Mouse (Mus musculus) ES-E14 (cell line): ENCODE measurements at regions not wholly inside any gene's neighbourhood (a gene's known extent, or its start where the extent isn't known, plus 50 kb on each side); places are given as distances from the start of the nearest gene placed in this dataset.

Experiments used
- DNase-seq: peaks from one replicate; pipeline ENCODE4 v3.0.0-alpha.2; 2013; ENCODE audit warnings: low read depth, low spot score
- H3K27ac ChIP-seq: 2 replicates; pipeline ENCODE4 v1.5.1; 2012; ENCODE audit warnings: low read depth, mild to moderate bottlenecking, low read length, moderate library complexity, mixed read lengths; ENCODE audit not compliant: poor library complexity, insufficient read depth, severe bottlenecking
- H3K36me3 ChIP-seq: 2 replicates; pipeline ENCODE4 v1.6.1; 2012; ENCODE audit warnings: mild to moderate bottlenecking, low read length, moderate library complexity, mixed read lengths; ENCODE audit not compliant: control insufficient read depth, poor library complexity, insufficient read depth, severe bottlenecking
- H3K4me1 ChIP-seq, 2 experiments: fragments of 150-350 bp in 1 of 2; sonication (generic) in 1 of 2; 2 replicates each; pipeline ENCODE4 v1.6.1; 2012; ENCODE audit warnings: low read length in 2 of 2, mild to moderate bottlenecking in 1 of 2, mixed read lengths in 1 of 2; ENCODE audit not compliant: control insufficient read depth in 2 of 2, insufficient read depth in 2 of 2, poor library complexity in 1 of 2
- H3K4me3 ChIP-seq, 2 experiments: fragments of 150-350 bp in 1 of 2; sonication (generic) in 1 of 2; 2 replicates each; pipeline ENCODE4 v1.5.1; 2012; ENCODE audit warnings: low read length in 2 of 2, low read depth in 1 of 2, mild to moderate bottlenecking in 1 of 2, mixed read lengths in 1 of 2; ENCODE audit not compliant: insufficient read depth in 1 of 2, poor library complexity in 1 of 2, severe bottlenecking in 1 of 2
- H3K9ac ChIP-seq: 2 replicates; pipeline ENCODE4 v1.6.1; 2012; ENCODE audit warnings: low read depth, mild to moderate bottlenecking, low read length, mixed read lengths; ENCODE audit not compliant: poor library complexity, insufficient read depth, severe bottlenecking
- H3K9me3 ChIP-seq: fragments of 150-350 bp; sonication (generic); 2 replicates; pipeline ENCODE4 v1.6.1; 2012; ENCODE audit warnings: low read depth, mild to moderate bottlenecking, low read length; ENCODE audit not compliant: control insufficient read depth, insufficient read depth
- CHD2 ChIP-seq: IDR thresholded peaks from 2 replicates; pipeline ENCODE4 v1.6.1; 2014; ENCODE audit warnings: mild to moderate bottlenecking, low read depth, low read length, inconsistent platforms
- HCFC1 ChIP-seq: IDR thresholded peaks from 2 replicates; pipeline ENCODE4 v1.6.1; 2012; ENCODE audit warnings: low read length, inconsistent platforms, borderline replicate concordance; ENCODE audit not compliant: insufficient read depth
- MAFK ChIP-seq: IDR thresholded peaks from 2 replicates; pipeline ENCODE4 v1.6.1; 2014; ENCODE audit warnings: mild to moderate bottlenecking, low read depth, low read length, inconsistent platforms; ENCODE audit not compliant: insufficient read depth
- ZC3H11A ChIP-seq: IDR thresholded peaks from 2 replicates; pipeline ENCODE4 v1.6.1; 2012; ENCODE audit warnings: low read depth, mild to moderate bottlenecking, inconsistent platforms, low read length, borderline replicate concordance
- ZNF384 ChIP-seq: IDR thresholded peaks from 2 replicates; pipeline ENCODE4 v1.6.1; 2012; ENCODE audit warnings: low read depth, low read length, inconsistent platforms
- in situ Hi-C, 2 experiments: fragments of 600-800 bp; cut with MboI; formaldehyde crosslinking; loops; one replicate each; pipeline ENCODE4 v1.15.1; 2025; ENCODE audit warnings: low sequenced_read_pairs in 2 of 2, inconsistent platforms in 1 of 2; ENCODE audit not compliant: unreplicated experiment in 2 of 2

DNA sequence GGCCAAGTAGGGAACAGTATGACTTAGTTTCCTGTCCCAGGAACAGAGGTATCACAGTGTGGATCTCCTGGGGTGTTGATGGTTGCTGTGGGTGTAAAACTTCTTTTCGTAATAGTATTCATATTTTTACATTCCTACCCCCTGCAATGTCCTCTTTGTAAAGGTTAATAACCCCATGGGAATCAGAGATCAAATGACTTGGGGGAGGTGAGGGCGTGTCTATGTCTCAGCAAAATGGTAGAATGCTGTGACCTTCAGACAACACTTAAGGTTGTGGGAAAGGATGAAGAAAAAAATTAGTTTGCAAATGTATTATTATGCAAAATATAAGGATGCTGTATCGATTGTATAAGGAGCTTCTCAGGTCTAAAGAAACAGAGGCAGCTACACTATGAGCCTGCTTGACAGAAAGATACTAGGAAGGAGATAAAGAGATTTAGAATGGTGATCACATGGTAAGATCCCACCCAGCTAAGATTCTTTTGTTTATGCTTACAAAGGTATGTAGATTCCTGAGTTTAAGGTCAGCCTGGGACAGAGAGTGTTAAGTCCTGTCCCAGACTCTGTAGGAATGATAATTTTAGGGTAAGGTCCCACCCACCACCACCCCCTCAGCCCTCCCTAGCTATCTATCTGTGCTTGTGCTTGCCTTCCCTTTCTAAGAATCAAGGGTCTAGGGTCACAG is 913.8 kb downstream of the Tbl1xr1 start:
- Histone ChIP-seq H3K9me3 (no peaks in the 10 kb centered on the region), H3K4me3 (no peak overlapping the region), H3K27ac (no peak overlapping the region; the same call in 1 of the 2 replicates), H3K9ac (no peak overlapping the region), H3K36me3 (no peaks in the 10 kb centered on the region), H3K4me1 (peaks cover 1 to 6% of the 10 kb centered on the region in 2 experiments; a peak in 1 of 4 replicates)
- TF ChIP-seq HCFC1: no peak
- TF ChIP-seq CHD2: no peak
- TF ChIP-seq MAFK: peak; percentile 49; the same call in 1 of the 2 replicates
- in situ Hi-C loops: no loop called here
- DNase-seq: peak; percentile 40

DNA sequence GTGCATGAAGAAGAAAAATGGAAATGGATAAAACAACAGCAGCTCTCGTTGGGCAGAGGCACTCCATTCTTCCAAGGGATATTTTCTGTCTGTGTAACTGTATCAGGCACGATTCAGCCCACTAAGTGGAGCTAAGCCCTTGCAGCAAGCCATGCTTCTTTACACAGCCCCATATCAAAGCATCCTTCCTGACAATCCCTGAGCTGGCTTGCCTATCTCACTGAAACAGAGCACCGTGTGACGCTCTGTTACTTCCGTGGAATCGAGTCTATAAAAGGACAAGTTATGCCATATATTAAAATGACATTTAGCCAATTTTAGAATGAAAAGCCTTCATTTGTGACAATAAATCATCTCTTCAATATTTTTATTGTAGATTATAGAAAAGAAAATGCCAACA is 918.8 kb downstream of the Tbl1xr1 start:
- no peak for DNase-seq
- Histone ChIP-seq H3K4me1 (peaks cover 1 to 3% of the 10 kb centered on the region in 2 experiments; a peak in 1 of 4 replicates), H3K9me3 (no peaks in the 10 kb centered on the region), H3K27ac (no peak overlapping the region), H3K4me3 (no peak overlapping the region), H3K36me3 (no peaks in the 10 kb centered on the region), H3K9ac (no peak overlapping the region)
- TF ChIP-seq MAFK (no peak), HCFC1 (no peak), CHD2 (no peak), ZC3H11A (no peak), ZNF384 (no peak)
- in situ Hi-C loops: no loop called here

DNA sequence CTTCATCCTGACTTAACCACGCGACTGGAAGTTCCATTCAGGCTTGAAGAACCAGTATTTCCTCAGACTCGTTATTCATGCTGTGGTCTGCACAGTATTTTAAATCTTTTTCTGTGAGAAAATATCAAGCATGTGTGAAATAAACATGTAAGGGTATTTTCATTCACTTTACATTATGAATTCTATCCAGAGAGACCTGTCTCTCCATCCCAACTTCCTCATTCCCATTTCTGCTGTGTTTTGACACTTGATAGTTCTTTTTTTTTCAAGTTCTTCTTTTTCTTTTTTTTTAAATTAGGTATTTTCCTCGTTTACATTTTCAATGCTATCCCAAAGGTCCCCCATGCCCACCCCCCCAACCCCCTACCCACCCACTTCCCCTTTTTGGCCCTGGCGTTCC is 919.4 kb downstream of the Tbl1xr1 start:
- in situ Hi-C loops: no loop called here
- no peak overlapping the region for H3K9ac ChIP-seq

DNA sequence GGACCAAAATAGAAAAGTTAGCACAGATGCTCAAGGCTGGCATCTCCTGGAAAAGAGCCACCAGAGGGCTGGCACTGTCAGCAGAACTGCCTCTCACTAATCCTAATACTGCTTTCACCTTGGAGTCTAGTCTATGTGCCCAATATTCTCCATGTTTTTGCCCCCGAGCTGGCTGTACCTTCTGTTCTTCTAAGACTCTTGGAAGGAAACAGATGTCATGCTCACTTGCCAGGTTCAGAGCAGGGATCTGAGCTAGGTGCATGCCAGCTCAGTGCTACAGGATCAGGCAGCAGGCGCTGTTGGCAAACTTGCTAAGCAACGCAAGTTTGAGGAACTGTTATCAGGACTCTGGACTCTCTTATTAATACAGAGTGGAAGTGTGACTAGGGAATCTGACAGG is 924.6 kb downstream of the Tbl1xr1 start:
- H3K36me3 ChIP-seq: no peaks in the 10 kb centered on the region
- no peak overlapping the region for H3K4me3 ChIP-seq
- in situ Hi-C loops: no loop called here
- no peak overlapping the region for H3K27ac ChIP-seq
- H3K4me1 ChIP-seq: no peaks in the 10 kb centered on the region
- no peak overlapping the region for H3K9ac ChIP-seq
- no peak for DNase-seq
- TF ChIP-seq ZNF384 (no peak), ZC3H11A (no peak), CHD2 (no peak), MAFK (no peak), HCFC1 (no peak)
- H3K9me3 ChIP-seq: no peaks in the 10 kb centered on the region

More for the DNA sequence above, 919.4 kb downstream of the Tbl1xr1 start:
- Histone ChIP-seq H3K9me3 (no peaks in the 10 kb centered on the region), H3K4me3 (no peak overlapping the region), H3K4me1 (peaks cover 0 to under 1% of the 10 kb centered on the region in 2 experiments; a peak in 1 of 4 replicates), H3K36me3 (no peaks in the 10 kb centered on the region), H3K27ac (no peak overlapping the region)
- DNase-seq: no peak
- no peak for TF ChIP-seq HCFC1
- no peak for TF ChIP-seq ZC3H11A
- no peak for TF ChIP-seq CHD2
- TF ChIP-seq MAFK: no peak
- no peak for TF ChIP-seq ZNF384
